Mouse (Mus musculus) olfactory bulb, adult 2 months (tissue): ENCODE data around the gene Glis2. TPM values are rescaled to one million over a fixed set of nuclear protein-coding genes. Genes with fewer than 3 reads are reported as not detected.

Experiments
- H3K27ac ChIP-seq: fragments of 200-500 bp; 2 replicates; pipeline ENCODE4 v1.5.1; 2012; ENCODE audit warnings: low read depth, low read length; ENCODE audit not compliant: insufficient read depth
- H3K4me1 ChIP-seq: fragments of 200-500 bp; 2 replicates; pipeline ENCODE4 v1.6.1; 2012; ENCODE audit warnings: low read length; ENCODE audit not compliant: control insufficient read depth, insufficient read depth
- H3K4me3 ChIP-seq: fragments of 200-500 bp; 2 replicates; pipeline ENCODE4 v1.5.1; 2012; ENCODE audit warnings: mild to moderate bottlenecking, low read depth, low read length, moderate library complexity; ENCODE audit not compliant: insufficient read depth
- CTCF ChIP-seq: fragments of 200-500 bp; IDR thresholded peaks from 2 replicates; pipeline ENCODE4 v1.5.1; 2012; ENCODE audit warnings: low read depth, mild to moderate bottlenecking, low read length, moderate library complexity; ENCODE audit not compliant: insufficient read depth
- POLR2A ChIP-seq: fragments of 200-500 bp; IDR thresholded peaks from 2 replicates; pipeline ENCODE4 v1.6.1; 2012; ENCODE audit warnings: mild to moderate bottlenecking, low read depth, low read length, moderate library complexity; ENCODE audit not compliant: insufficient read depth
- WGBS: fragments of 180-500 bp; shearing (Covaris S2); methylation state at CpG from one replicate; pipeline ENCODE4 v1.1.7; 2018; 5-methylcytosine and 5-hydroxymethylcytosine counted together
- polyA plus RNA-seq: library from polyadenylated mRNA; stranded (reverse); fragments of >200 nt; gene quantifications from 2 replicates; pipeline ENCODE4 v1.2.4, GENCODE M21; 2012; ENCODE audit warnings: low replicate concordance; ENCODE audit not compliant: missing spikeins, insufficient read depth, insufficient read length

The Glis2 gene
- polyA plus RNA-seq, 1 experiment: not detected

DNA sequence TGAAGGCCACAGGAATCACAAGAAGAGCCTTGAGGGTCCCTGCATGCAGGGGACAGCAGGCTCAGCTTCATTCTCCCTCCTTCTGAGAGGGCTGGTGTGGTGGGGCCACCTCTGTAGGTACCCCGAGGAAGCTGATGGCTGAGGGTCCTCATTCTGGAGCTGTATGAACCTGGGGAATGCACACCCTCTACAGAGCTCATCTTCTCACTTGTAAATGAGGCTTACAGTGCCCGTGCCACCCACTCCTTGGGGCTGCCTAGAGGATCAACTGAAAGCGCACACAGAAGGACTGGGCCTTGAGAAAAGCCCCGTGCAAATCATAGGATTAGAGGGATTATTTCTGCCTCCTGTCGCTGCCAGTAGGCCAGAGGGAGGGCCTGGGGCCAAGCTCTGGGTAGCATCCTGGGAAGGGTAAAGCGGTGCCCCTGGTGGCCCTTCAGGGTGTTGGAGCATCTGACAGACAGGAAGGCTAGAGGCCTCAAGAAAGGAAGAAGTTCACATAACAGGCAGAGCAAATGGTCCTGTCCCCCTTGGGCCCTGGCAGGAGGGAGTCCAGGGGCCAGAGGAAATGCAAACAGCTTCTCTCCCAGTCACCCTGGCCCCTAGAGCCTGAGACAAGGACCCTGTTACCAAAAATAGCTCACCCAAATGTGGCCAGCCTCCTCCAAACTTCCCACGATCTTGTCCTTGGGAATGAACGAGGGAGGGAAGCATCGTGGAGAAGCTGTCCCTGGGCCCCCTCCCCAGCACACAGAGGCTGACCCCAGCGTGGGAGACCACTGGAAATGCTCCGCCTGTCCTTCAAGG lies 61.5 kb downstream of the Glis2 start:
- TF ChIP-seq POLR2A (no peak), CTCF (no peak)
- WGBS: 44% methylated on average over 11 of the region's 11 CpGs
- H3K4me3 ChIP-seq: no peak overlapping the region
- no peak overlapping the region for H3K27ac ChIP-seq
- peaks cover 32% of the 10 kb centered on the region for H3K4me1 ChIP-seq

- H3K4me1 ChIP-seq: peaks cover 29% of the 10 kb centered on the region
- no peak overlapping the region for H3K4me3 ChIP-seq
- 79% methylated on average over 9 of the region's 9 CpGs for WGBS
- no peak overlapping the region for H3K27ac ChIP-seq
- TF ChIP-seq POLR2A (no peak), CTCF (no peak)
These were observed 62.1 kb downstream of the Glis2 start for GRCm38 (mm10) chr16:4656571-4657081.

GRCm38 (mm10) chr16:4658781-4659245 lies 64.3 kb downstream of the Glis2 start:
- TF ChIP-seq CTCF (no peak), POLR2A (no peak)
- Histone ChIP-seq H3K27ac (no peak overlapping the region), H3K4me1 (peaks cover 24% of the 10 kb centered on the region), H3K4me3 (no peak overlapping the region)
- WGBS: 29% methylated on average over 11 of the region's 11 CpGs

- no peak overlapping the region for H3K4me3 ChIP-seq
- H3K27ac ChIP-seq: no peak overlapping the region
- H3K4me1 ChIP-seq: peaks cover 24% of the 10 kb centered on the region
- no peak for TF ChIP-seq CTCF
- no peak for TF ChIP-seq POLR2A
- 36% methylated on average over 2 of the region's 2 CpGs for WGBS
These were observed 64.8 kb downstream of the Glis2 start for GRCm38 (mm10) chr16:4659326-4659725.

GRCm38 (mm10) chr16:4661605-4662004 lies 67.1 kb downstream of the Glis2 start:
- TF ChIP-seq POLR2A (no peak), CTCF (no peak)
- no peak overlapping the region for H3K27ac ChIP-seq
- H3K4me3 ChIP-seq: no peak overlapping the region
- 85% methylated on average over 2 of the region's 2 CpGs for WGBS
- peaks cover 10% of the 10 kb centered on the region for H3K4me1 ChIP-seq

DNA sequence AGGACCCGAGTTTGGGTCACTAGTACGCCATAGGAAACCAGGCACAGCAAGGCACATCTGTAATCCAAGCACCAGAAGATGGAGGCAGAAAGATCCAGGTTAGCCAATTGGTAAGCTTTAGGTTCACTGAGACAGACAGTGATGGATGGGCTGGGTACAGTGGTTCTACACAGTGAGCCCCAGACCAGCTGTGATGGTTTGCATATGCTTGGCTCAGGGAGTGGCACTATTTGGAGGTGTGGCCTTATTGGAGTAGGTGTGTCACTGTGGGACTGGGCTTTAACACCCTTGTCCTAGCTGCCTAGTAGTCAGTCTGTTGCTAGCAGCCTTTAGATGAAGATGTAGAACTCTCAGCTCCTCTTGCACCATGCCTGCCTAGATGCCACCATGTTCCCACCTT lies 69.3 kb downstream of the Glis2 start:
- 91% methylated on average over 2 of the region's 2 CpGs for WGBS
- Histone ChIP-seq H3K27ac (no peak overlapping the region), H3K4me3 (no peak overlapping the region), H3K4me1 (peaks cover 6% of the 10 kb centered on the region)
- TF ChIP-seq POLR2A: no peak
- TF ChIP-seq CTCF: no peak

GRCm38 (mm10) chr16:4665726-4666125 lies 71.2 kb downstream of the Glis2 start:
- 96% methylated on average over 2 of the region's 2 CpGs for WGBS
- no peak for TF ChIP-seq POLR2A
- TF ChIP-seq CTCF: no peak
- Histone ChIP-seq H3K4me1 (no peaks in the 10 kb centered on the region), H3K4me3 (no peak overlapping the region), H3K27ac (no peak overlapping the region)

DNA sequence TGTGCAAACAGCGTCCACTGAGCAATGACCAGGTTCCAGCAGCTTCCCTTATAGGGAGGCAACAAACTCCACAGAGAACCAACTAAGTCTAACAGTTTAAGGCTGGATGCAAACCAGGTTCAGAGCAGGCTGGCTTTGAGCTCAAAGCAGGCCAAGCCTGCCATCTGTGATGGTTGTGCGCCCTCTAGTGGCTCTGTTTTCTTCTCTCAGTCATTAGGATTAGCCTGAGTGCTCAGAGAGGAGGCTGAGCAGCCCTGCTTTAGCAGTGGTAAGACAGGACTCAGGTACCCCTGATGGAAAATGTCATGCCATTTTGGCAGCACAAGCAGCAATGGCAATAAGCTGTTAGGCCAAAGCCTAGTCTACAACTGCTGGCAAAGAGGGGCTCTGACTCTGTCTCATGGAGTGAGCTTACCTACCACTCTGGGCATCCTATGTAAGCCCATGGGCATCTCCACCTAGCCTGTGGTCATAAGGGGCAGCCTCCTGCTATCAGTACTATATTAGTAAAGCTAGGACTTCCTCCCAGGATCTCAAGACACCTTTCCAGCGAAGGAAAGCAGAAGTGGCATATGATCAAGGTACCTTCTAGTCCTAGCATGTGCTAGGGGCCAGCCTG lies 72.8 kb downstream of the Glis2 start:
- no peak overlapping the region for H3K4me3 ChIP-seq
- no peak overlapping the region for H3K27ac ChIP-seq
- TF ChIP-seq CTCF: peak; percentile 59
- no peak for TF ChIP-seq POLR2A
- H3K4me1 ChIP-seq: no peaks in the 10 kb centered on the region
- WGBS: 27% methylated on average over 3 of the region's 3 CpGs

GRCm38 (mm10) chr16:4670317-4670716 lies 75.8 kb downstream of the Glis2 start:
- Histone ChIP-seq H3K27ac (no peak overlapping the region), H3K4me1 (no peaks in the 10 kb centered on the region), H3K4me3 (no peak overlapping the region)
- 87% methylated on average over 5 of the region's 5 CpGs for WGBS
- TF ChIP-seq POLR2A: no peak
- TF ChIP-seq CTCF: no peak
